Mouse (Mus musculus) testis, postnatal 10 days (tissue): Measurements from ENCODE around the gene Car3.
A peak's percentile ranks its signal among the peaks of the same experiment; 100 is the strongest.

ENCODE experiments used
- DNase-seq: peaks from one replicate; pipeline ENCODE4 v3.0.0; 2021; ENCODE audit warnings: low spot score

The Car3 gene

DNA sequence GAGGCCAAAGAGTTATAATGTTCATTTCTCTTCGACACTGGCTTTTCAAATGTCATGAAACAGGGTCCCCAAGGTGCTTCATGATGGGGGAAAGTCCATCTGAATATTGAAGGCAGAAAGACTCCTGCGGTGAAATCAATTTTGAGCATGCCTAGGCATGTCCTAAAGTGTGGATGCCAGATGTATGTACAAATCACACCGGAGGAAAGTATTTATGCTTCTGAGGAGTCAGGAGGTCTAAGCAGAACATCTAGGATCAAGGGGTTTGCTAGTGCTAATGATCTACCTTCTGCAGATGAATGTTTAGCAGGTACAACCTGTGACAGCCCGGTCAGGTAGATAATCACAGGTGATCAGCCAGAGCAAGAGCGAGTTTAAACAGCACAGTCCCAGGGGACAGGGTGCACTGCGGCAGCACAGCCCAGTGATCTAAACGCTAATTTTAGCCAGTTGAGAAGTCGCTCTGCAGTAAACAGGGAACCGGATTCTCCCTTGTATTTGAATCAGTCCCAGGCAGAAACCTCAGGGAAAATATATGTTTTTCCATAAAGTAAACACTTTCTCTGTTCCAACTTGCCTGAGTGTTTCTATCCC lies 13.1 kb downstream of the Car3 start:
- no peak for DNase-seq

DNA sequence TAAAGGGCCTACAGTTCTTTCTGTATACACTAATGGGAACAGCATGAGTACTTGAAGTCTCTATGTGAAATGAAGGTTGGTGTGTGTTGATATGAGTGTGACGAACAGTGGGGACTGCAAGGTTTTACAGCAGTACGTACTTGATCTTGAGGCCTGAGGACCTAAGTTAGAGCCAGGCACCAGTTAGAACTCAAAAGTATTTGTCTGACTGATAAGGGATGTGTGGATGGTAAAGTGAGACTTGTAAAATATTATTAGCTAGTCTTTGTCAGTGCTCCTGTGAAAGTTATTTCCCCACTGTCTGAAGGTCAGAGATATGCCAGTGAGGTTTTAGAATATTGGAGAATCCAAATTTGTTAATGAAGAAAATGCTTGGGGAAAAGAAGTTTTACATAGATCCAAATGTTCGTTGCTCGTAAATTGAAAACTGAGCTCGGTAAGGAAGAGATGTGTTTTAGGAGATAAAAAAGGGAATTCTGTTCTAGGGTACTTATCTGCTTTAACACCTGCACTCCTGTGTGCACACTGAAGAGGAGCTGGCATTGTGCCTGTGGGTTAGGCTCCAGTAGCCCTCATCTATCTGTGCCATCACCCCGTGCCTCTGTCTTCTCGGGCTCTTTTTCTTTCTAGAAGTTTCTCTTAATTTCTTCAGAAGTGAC lies 14.1 kb downstream of the Car3 start:
- DNase-seq = no peak

DNA sequence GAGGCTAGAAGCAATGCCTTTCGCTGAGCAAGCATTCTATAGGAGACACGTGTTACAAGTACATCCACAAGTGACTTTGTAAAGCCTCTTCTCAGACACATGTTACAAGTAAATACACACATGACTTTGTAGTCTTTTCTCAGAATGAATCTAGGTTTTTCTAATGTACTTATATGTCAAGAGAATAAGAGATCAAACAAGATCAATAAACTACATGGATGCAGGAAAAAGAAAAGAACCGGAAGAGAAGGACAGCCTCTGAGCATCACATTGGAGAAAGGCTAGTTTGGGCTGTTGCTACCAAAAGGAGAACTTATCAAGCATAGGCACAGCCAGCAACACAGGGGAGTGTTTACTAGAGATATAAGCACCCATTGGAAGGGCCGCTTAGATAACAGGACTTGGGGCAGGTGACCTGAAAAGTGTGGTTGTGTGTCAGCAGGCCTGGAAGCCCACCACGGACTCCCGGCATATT lies 15.5 kb downstream of the Car3 start:
- no peak for DNase-seq

DNA sequence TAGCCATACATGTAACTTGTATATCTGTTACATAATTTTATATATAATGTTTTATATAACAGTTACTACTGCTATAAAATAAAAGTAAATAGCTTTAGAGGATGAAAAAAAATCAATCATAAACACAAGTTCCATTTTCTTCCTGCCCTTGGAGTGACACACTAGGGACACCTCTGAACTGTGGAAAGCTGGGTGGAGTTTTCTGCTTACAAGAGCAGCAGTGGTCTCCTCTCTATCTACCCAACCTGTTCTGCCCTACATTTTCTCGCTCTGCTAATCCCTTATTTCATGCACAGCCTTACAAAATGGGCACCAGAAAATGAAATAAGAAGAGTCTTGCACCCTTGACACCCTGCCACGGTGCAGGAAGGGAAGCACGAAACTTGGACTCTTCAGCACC lies 16.0 kb downstream of the Car3 start:
- DNase-seq = no peak

DNA sequence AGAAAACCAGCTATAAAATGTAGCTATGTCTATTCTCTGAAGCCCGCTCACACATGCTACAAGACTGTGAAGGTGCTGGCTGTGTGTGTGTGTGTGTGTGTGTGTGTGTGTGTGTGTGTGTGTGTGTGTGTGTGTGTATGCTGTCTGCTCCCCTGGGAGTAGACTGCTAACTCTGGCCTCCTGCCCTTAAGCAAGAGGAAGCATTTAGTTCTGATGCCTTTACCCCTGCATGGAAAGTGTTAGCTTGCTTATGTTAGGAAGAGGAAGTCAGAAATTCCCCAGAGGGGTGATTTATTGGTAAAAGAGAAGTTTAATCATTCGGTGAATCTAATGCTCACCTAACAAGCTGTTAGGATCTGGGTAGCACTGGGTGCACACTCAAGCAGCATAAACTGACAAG lies 17.0 kb downstream of the Car3 start:
- DNase-seq = no peak

DNA sequence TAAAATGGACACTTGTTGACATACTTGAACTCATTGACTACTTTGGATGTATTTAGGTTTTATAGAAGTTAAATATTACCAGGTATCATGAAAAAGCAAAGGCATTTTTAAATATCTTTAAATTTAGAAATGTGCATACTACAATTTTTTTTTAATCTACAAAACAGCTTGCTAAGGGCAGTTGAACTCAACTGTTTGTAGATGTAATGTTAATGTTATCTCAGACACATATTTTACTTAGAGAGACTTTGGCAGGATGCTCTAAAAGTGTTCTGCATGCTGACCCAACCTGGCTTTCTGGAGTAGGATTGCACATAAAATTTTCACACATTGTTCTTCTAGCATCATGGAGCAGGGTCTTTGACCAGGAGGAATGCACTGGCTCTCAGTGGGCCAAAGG lies 18.7 kb downstream of the Car3 start:
- DNase-seq = no peak

DNA sequence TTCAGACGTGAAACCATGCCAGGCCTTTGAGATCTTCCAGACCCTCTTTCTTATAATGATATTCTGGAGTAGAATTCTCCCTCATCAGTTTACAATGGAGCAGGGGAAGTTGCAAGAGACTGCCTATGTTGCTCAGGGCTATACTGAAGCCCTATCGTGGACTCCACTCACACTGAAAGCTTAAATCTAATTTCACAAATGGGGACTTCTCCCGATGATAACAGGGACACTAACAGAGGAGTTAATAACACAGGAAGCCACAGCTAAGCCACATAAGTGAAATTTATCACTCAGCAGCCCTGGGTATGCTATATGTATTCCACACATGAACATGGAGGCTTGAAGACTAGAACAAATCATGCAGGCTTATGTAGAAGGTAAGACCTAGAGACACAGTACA lies 19.4 kb downstream of the Car3 start:
- DNase-seq = no peak

DNA sequence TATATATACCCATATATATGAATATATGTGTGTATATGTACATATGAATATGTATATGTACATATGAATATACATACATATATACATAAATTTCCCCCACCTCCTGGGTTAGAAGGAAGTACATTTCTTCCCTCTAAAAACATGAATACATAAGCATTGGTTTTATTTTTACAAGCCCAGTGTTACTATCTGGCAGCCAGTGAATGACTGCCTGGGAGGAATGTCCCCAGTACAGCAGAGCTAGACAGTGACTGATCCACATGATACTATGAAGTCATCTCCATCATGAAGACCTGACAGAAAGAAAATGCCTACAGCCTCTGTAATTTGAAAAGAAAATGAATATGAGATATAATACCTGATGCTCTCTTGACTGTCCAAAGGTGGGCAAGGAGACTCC lies 21.5 kb downstream of the Car3 start:
- no peak for DNase-seq

DNA sequence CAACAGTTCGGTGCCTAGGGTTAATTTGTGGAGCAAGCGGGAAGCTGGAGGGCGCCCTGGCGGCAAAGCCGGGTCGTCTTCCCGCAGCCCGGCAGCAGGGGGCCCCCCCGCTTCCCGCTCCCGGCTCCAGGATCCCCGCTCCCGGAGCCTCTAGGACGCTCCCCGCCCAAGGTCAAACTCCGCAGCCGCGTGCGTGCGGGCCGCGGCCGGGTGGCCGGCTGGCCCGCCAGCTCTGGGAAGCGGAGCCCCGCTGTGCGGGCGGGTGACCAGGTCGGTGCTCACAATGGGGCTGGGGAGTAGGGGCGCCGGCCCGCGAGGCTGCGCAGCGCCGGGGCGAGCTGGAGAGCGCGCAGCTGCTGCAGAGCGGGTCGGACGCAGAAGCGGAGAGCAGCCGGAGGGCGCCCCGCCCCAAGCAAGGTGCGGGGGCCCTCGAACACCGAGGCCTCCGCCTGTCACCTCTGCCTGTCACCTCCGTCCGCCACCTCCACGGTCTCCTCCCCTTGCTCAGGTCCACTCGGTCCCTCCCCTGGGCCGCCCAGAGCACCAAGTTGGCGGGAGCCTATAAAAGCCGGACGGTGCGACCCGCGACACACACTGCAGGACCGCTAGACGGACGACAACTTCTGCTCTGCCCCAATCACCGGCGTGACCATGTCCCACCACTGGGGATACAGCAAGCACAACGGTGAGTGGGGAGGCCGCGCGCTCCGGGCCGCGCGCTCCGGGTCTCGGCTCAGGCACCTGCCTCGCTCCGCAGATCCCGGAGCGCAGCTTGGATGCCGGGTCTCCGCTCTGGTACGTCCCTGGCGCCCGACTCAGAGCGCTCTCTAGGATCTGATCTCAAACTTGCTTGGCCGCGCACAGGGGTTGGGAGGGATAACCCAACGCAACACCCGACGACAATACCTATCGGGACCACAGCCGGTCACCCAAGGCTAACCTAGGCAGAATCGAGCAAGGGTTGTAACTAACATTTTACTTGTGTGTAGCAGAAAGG lies 23.1 kb downstream of the Car3 start, which contains the start of gene Car2:
TSS of gene Car2 (plus strand) at position 172 of the 997 bp plus-strand sequence.
- DNase-seq = peak; percentile 67

DNA sequence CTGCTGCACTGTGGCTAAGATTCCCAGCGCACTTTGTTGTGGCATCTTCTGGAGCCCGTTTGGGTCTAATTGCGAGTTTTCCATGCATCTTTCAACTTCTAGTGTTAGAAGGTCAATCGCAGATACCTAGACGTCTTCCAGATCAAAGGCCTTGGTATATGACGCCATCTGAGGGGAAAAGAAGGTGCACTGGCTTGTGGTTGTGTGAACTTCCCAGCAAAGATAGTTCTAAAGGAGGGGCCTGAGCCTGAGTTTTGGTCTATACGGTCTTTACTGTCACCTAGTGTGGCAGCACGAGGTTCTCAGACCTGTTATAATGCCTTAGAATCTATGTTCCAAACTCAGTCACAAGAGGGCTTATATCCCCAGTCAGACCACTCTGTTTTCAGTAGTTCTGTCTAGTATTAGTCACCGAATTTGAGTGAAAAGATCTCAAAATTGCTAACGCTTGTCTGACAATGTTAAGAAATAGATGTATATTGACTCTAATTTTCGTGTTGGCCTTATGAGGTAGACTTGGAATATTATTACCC lies 23.9 kb downstream of the Car3 start:
- DNase-seq = no peak

DNA sequence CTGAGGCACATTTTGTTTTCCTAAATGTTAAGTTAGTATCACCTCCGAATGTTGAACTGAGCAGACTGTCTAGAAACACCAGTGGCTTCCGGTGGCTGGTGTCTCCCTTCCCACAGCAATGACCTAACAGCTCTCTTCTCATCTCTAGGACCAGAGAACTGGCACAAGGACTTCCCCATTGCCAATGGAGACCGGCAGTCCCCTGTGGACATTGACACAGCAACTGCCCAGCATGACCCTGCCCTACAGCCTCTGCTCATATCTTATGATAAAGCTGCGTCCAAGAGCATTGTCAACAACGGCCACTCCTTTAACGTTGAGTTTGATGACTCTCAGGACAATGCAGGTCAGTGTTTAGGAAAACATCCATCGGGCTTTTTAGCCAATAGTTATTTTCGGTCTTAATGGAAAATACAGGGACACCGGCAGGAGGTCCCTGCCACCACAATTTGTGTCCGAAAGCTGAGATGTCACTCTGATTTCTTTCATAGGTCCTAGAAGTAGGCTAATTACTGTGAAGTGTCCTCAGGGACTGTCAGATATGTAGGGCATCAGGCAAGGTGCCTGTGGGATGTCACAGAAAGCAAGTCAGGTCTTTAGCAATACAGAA lies 24.5 kb downstream of the Car3 start:
- DNase-seq = no peak

DNA sequence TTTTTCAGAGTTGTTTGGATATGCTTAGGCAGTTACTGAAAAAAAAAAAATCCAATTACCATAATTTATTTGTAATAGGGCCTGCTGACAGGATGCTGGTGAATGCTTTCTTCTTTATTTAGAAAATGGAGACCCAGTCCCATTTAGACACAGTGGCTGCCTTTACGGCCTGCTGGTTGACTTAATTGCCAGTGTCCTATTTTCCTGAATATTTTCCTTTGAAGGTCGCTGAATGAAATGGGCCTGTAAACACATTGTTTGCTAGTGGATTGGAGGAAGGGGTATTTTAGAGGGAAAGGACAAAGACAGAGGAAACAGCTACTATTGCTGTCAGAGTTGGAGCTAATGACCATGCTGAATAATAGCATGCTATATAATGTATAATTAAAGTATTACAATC lies 25.2 kb downstream of the Car3 start:
- DNase-seq = no peak

DNA sequence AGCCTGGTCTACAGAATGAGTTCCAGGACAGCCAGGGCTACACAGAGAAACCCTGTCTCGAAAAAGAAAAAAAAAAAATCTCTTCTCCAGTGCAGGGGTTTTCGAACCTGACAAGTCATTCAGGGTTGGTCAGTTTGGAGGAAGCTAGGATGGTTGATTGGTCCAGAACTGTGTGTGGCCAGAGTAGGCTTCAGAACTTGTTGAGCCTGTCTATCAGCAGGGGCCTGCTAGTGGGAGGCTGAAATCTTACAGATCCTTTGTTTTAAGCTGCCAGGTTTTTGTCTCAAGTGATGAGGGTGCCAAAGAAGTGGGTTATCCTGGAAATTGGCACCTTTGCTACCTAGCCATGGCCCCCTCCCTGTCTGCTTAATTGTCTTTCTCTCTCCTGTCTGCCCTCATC lies 25.8 kb downstream of the Car3 start:
- no peak for DNase-seq

DNA sequence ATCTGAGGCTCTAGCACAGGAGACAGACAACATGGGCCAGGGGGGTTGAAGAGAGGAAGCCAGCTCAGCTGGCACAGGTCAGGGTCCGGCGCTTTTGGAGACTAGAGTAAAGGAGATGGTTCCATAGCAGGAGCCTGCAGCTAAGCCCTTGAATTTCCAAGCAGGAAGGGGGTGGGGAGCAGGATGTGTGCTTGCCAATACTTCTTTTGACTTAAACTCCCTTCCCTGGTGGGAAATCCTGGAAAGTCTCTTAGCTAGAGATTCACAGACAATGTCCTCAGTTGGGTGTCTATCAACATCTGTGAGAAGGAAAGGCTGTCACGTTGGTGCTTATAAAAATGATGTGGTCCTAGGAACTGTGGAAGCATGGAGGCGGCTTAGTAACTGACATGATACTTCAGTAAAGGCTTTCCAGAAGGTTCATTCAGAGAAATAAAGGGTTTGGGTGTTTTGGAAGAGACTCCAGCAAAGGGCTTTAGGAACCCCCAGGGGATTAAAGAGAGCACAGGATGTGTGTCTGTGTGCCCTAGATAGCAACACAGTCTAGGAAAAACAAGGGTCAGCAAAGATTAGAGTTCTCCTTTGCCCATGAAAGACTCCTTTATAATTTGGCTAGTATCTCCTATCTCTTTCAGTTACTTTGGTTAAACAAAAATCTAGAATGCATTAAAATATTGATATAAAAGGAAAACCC lies 26.6 kb downstream of the Car3 start:
- DNase-seq = no peak

DNA sequence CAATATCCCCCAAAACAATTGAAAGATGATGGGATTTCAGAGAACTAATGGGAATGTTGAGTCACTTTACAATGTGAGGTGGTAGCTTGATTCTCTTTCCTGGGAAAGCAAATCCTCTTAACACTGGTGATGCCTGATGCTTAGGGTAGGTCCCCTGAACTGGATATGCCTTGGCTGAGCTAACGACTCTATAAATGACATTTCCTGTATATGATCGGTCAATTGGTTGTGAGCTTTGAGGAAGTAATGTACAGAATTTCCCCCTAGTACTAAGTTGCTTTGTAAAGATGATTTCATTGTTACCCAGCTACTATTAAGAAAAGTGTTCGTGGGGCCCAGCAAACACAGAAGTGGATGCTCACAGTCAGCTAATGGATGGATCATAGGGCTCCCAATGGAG lies 29.7 kb downstream of the Car3 start:
- DNase-seq = no peak

DNA sequence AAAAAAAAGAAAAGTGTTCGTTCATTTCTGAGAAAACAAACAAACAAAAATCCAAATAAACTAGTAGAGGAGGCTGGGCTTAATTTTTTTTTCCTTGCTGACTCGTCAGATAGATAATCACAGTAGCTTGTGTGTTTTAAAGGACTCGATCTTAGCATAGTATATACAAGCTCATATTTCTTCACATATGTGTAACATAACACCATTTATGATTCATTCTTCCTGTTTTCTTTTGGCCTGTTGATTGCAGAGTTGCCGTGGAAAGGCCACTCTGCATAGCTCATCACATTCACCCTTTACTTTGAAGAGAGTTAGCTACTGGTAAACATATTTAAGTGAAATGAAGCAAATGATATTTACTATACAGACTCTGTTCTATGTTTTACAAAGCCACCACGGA lies 30.4 kb downstream of the Car3 start:
- no peak for DNase-seq

DNA sequence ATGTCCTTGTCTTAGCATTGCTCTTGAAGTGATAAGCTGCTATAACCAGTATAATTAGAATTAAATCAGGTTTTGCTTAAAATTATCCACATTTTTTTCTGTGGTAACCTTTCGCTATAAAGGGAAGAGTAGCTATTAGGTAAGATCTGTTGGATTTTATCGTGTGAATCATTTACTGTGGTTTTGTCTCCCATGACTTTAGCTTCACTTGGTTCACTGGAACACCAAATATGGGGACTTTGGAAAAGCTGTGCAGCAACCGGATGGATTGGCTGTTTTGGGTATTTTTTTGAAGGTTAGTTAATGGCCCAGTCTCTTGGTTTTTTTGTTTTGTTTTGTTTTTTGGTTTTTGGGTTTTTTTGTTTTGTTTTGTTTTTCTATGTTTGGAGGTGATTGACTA lies 32.0 kb downstream of the Car3 start:
- no peak for DNase-seq

DNA sequence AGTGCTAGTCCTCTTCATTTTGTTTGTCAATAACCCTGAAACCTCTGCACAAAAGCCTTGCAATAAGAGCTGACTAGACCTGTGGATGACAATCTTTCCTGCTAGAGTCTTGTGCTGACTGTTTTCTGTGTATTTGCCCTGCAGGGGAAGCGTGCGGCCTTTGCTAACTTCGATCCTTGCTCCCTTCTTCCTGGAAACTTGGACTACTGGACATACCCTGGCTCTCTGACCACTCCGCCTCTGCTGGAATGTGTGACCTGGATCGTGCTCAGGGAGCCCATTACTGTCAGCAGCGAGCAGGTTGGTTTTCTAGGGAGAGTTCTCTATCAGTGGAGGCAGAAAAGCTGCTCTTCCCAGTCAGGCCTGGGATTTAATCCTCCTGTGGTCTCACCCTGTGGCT lies 34.5 kb downstream of the Car3 start:
- DNase-seq = no peak

DNA sequence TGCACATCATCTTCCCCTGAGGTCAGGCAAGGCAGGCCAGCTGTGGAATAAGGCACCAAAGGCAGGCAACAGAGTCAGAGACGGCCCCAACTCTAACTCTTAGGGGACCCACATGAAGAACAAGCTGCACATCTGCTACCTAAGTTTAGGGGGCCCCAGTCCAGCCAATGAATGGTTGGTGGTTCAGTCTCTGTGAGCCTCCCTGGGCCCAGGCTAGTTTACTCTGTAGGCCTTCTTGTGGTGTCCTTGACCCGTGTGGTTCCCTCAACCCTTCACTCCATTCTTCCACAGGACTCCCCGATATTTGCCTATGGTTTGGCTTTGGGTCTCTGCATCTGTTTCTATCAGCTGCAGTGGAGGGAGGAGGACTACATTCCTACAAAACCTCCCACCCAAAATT lies 40.1 kb downstream of the Car3 start:
- DNase-seq = no peak

DNA sequence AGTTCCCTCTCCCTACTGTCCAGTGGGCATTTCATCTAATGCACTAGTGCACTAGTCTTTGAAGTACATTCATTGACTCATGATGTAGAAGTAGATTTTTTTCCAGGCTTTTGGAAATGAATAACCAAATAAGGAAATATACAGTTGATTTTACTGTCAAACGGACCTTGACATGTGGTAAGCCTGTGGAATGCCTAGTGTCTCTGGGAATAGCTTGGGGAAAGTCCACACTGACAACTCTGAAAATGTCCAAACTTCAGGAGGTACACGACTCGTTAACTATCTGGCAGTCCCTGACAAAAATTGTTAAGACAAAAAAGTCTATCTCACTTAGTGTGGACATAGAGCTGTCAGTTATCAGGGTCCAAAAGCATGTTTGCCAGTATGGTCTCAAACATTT lies 40.9 kb downstream of the Car3 start:
- no peak for DNase-seq

DNA sequence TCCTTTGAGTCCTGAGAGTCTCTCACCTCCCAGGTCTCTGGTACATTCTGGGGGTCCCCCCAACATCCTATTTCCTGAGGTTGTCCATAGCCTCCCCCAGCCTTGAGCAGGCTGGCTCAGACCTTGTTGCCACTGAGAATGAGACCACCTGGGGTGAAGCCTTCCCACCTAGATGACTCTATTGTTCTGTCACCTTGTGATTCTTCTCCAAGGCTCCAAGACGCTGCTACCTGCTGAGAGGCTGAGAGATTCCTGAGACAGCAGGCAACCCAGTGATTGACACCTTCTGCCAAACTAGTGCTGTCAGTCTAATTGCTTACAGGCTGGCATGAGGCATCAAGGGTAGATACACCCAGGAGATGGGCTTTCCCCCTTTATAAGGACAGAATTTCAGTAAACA lies 44.0 kb downstream of the Car3 start:
- DNase-seq = no peak
